Mouse (Mus musculus) heart, embryonic 10.5 days (tissue): ENCODE results near the gene Lats1. TPM values are rescaled to one million over a fixed set of nuclear protein-coding genes. Genes with fewer than 3 reads are reported as not detected.
A peak's percentile ranks its signal among the peaks of the same experiment; 100 is the strongest.

Source experiments
- DNase-seq: peaks from one replicate; pipeline ENCODE4 v3.0.0-alpha.2; 2017; ENCODE audit warnings: low spot score
- H3K27ac ChIP-seq: fragments of 300-500 bp; sonication (generic); 2 replicates; pipeline ENCODE4 v1.5.1; 2016; ENCODE audit warnings: mild to moderate bottlenecking
- H3K27me3 ChIP-seq: fragments of 300-500 bp; sonication (generic); 2 replicates; pipeline ENCODE4 v1.6.1; 2016; ENCODE audit warnings: mild to moderate bottlenecking; ENCODE audit not compliant: poor library complexity, insufficient read depth, severe bottlenecking
- H3K36me3 ChIP-seq: fragments of 300-500 bp; sonication (generic); 2 replicates; pipeline ENCODE4 v1.6.1; 2016; ENCODE audit warnings: mild to moderate bottlenecking, moderate library complexity
- H3K4me1 ChIP-seq: fragments of 300-500 bp; sonication (generic); 2 replicates; pipeline ENCODE4 v1.6.1; 2016; ENCODE audit warnings: mild to moderate bottlenecking
- H3K4me3 ChIP-seq: fragments of 300-500 bp; sonication (generic); 2 replicates; pipeline ENCODE4 v1.5.1; 2016; ENCODE audit warnings: mild to moderate bottlenecking, moderate library complexity
- H3K9me3 ChIP-seq: fragments of 300-500 bp; sonication (generic); 2 replicates; pipeline ENCODE4 v1.6.1; 2016; ENCODE audit warnings: mild to moderate bottlenecking, moderate library complexity
- WGBS: fragments of 180-500 bp; shearing (Covaris S2); methylation state at CpG from one replicate; pipeline ENCODE4 v1.1.7; 2016; 5-methylcytosine and 5-hydroxymethylcytosine counted together
- polyA plus RNA-seq: library from polyadenylated mRNA; unstranded; fragments of >200 nt; fragmentation: Nextera tagmentation; extraction: Ambion mirVana; gene quantifications from 2 replicates; pipeline ENCODE4 v1.2.1, GENCODE M21; 2016

The Lats1 gene
- polyA plus RNA-seq = 3.6 and 4.7 TPM in 2 replicates

GRCm38 (mm10) chr10:7680731-7681301, at the start of gene Lats1, which contains the start of gene Pcmt1:
Gene Lats1, plus strand, starts transcription at chr10:7681214.
Gene Pcmt1, minus strand, starts transcription at chr10:7681136.
- Histone ChIP-seq H3K9me3 (no peaks in the 10 kb centered on the region), H3K27me3 (no peaks in the 10 kb centered on the region), H3K4me3 (peak within 1 kb of the TSS; percentile 90), H3K36me3 (peaks cover 37% of the 10 kb centered on the region), H3K27ac (peak within 1 kb of the TSS; percentile 98), H3K4me1 (peaks cover 25% of the 10 kb centered on the region)
- peak; percentile 94 for DNase-seq
- WGBS = under 1% methylated on average over 65 of the region's 65 CpGs

GRCm38 (mm10) chr10:7640366-7640765, 40.6 kb upstream of the Lats1 start:
- no peaks in the 10 kb centered on the region for H3K9me3 ChIP-seq
- no peak overlapping the region for H3K27ac ChIP-seq
- no peaks in the 10 kb centered on the region for H3K27me3 ChIP-seq
- whole genome bisulfite sequencing = 95% methylated on average over 12 of the region's 12 CpGs
- H3K4me1 ChIP-seq = no peaks in the 10 kb centered on the region
- no peak for DNase-seq
- H3K36me3 ChIP-seq = peaks cover 79% of the 10 kb centered on the region
- no peak overlapping the region for H3K4me3 ChIP-seq

GRCm38 (mm10) chr10:7645911-7646310, 35.1 kb upstream of the Lats1 start:
- Histone ChIP-seq H3K4me3 (no peak overlapping the region), H3K9me3 (no peaks in the 10 kb centered on the region), H3K4me1 (no peaks in the 10 kb centered on the region), H3K27ac (no peak overlapping the region), H3K27me3 (no peaks in the 10 kb centered on the region), H3K36me3 (peaks cover 66% of the 10 kb centered on the region)
- DNase-seq = no peak
- 85% methylated on average over 2 of the region's 2 CpGs for whole genome bisulfite sequencing

- H3K36me3 ChIP-seq = peaks cover 44% of the 10 kb centered on the region
- WGBS = 86% methylated on average over 4 of the region's 4 CpGs
- H3K27ac ChIP-seq = no peak overlapping the region
These were observed 32.0 kb upstream of the Lats1 start for GRCm38 (mm10) chr10:7649059-7649458.

GRCm38 (mm10) chr10:7651057-7651456, 30.0 kb upstream of the Lats1 start:
- H3K27ac ChIP-seq = no peak overlapping the region
- no peaks in the 10 kb centered on the region for H3K9me3 ChIP-seq
- 91% methylated on average over 2 of the region's 2 CpGs for WGBS
- DNase-seq = peak; percentile 2
- H3K4me1 ChIP-seq = no peaks in the 10 kb centered on the region
- H3K4me3 ChIP-seq = no peak overlapping the region
- H3K27me3 ChIP-seq = no peaks in the 10 kb centered on the region
- peaks cover 31% of the 10 kb centered on the region for H3K36me3 ChIP-seq

More at GRCm38 (mm10) chr10:7649059-7649458, 32.0 kb upstream of the Lats1 start:
- no peaks in the 10 kb centered on the region for H3K27me3 ChIP-seq
- H3K4me3 ChIP-seq = no peak overlapping the region
- no peaks in the 10 kb centered on the region for H3K4me1 ChIP-seq
- DNase-seq = no peak
- H3K9me3 ChIP-seq = no peaks in the 10 kb centered on the region

GRCm38 (mm10) chr10:7662471-7663141, 18.4 kb upstream of the Lats1 start:
- DNase-seq = peak; percentile 89
- Histone ChIP-seq H3K27ac (peak overlapping the region; percentile 96), H3K4me3 (peak overlapping the region; percentile 81), H3K9me3 (no peaks in the 10 kb centered on the region), H3K36me3 (no peaks in the 10 kb centered on the region), H3K27me3 (no peaks in the 10 kb centered on the region), H3K4me1 (peaks cover 6% of the 10 kb centered on the region)
- WGBS = under 1% methylated on average over 44 of the region's 44 CpGs

GRCm38 (mm10) chr10:7663159-7664026, 17.6 kb upstream of the Lats1 start:
- under 1% methylated on average over 64 of the region's 64 CpGs for WGBS

GRCm38 (mm10) chr10:7664027-7664526, 16.9 kb upstream of the Lats1 start:
- peak overlapping the region; percentile 96 for H3K27ac ChIP-seq
- H3K27me3 ChIP-seq = no peaks in the 10 kb centered on the region
- H3K4me1 ChIP-seq = peaks cover 13% of the 10 kb centered on the region
- H3K4me3 ChIP-seq = peak overlapping the region; percentile 81
- H3K36me3 ChIP-seq = no peaks in the 10 kb centered on the region
- H3K9me3 ChIP-seq = no peaks in the 10 kb centered on the region
- DNase-seq = no peak
- 56% methylated on average over 6 of the region's 6 CpGs for WGBS

More at GRCm38 (mm10) chr10:7663159-7664026, 17.6 kb upstream of the Lats1 start:
- no peaks in the 10 kb centered on the region for H3K27me3 ChIP-seq
- H3K9me3 ChIP-seq = no peaks in the 10 kb centered on the region
- H3K4me1 ChIP-seq = peaks cover 11% of the 10 kb centered on the region
- H3K36me3 ChIP-seq = no peaks in the 10 kb centered on the region
- peak overlapping the region; percentile 96 for H3K27ac ChIP-seq
- peak overlapping the region; percentile 81 for H3K4me3 ChIP-seq
- DNase-seq = peak; percentile 93

GRCm38 (mm10) chr10:7664889-7665288, 16.1 kb upstream of the Lats1 start:
- WGBS = 88% methylated on average over 1 of the region's 1 CpGs
- DNase-seq = no peak
- H3K9me3 ChIP-seq = no peaks in the 10 kb centered on the region

GRCm38 (mm10) chr10:7667342-7667802, 13.6 kb upstream of the Lats1 start, which contains the start of gene Nup43:
Gene Nup43, plus strand, starts transcription at chr10:7667503.
- H3K4me3 ChIP-seq = peak within 1 kb of the TSS; percentile 89
- peak within 1 kb of the TSS; percentile 88 for H3K27ac ChIP-seq
- DNase-seq = peak; percentile 95
- under 1% methylated on average over 24 of the region's 24 CpGs for WGBS
- peaks cover 13% of the 10 kb centered on the region for H3K4me1 ChIP-seq
- H3K27me3 ChIP-seq = no peaks in the 10 kb centered on the region
- no peaks in the 10 kb centered on the region for H3K9me3 ChIP-seq
- H3K36me3 ChIP-seq = peaks cover 26% of the 10 kb centered on the region

More at GRCm38 (mm10) chr10:7664889-7665288, 16.1 kb upstream of the Lats1 start:
- peaks cover 13% of the 10 kb centered on the region for H3K4me1 ChIP-seq
- no peak overlapping the region for H3K4me3 ChIP-seq
- H3K27me3 ChIP-seq = no peaks in the 10 kb centered on the region
- H3K27ac ChIP-seq = no peak overlapping the region
- H3K36me3 ChIP-seq = peaks cover 5% of the 10 kb centered on the region

GRCm38 (mm10) chr10:7673673-7674072, 7.3 kb upstream of the Lats1 start:
- peaks cover 71% of the 10 kb centered on the region for H3K36me3 ChIP-seq
- no peaks in the 10 kb centered on the region for H3K27me3 ChIP-seq
- H3K4me3 ChIP-seq = no peak overlapping the region
- WGBS = 72% methylated on average over 1 of the region's 1 CpGs
- no peaks in the 10 kb centered on the region for H3K9me3 ChIP-seq
- no peaks in the 10 kb centered on the region for H3K4me1 ChIP-seq
- no peak overlapping the region for H3K27ac ChIP-seq
- DNase-seq = no peak

GRCm38 (mm10) chr10:7681343-7682025, 470 bp downstream of the Lats1 start:
- Histone ChIP-seq H3K4me3 (peak overlapping the region; percentile 90), H3K36me3 (peaks cover 30% of the 10 kb centered on the region), H3K27me3 (no peaks in the 10 kb centered on the region), H3K4me1 (peaks cover 25% of the 10 kb centered on the region), H3K27ac (peak overlapping the region; percentile 98), H3K9me3 (no peaks in the 10 kb centered on the region)
- DNase-seq = peak; percentile 89
- under 1% methylated on average over 64 of the region's 64 CpGs for WGBS
